Comparison of ENCODE assay signal across 8 mouse cellular contexts in genomic region chr11:70225798-70226601, GRCm38 (mm10). TPM values are rescaled to one million over a fixed set of nuclear protein-coding genes. Genes with fewer than 3 reads are reported as not detected.
DNase-seq lines count a peak whose midpoint lies in the region; ATAC-seq and TF ChIP-seq lines count a peak whose summit lies in the region.

No protein-coding gene starts in this region.

- peaks cover 68% of the 10 kb centered on the region for H3K27me3 ChIP-seq in forebrain, embryonic 13.5 days
- H3K27me3 ChIP-seq in kidney, embryonic 16.5 days (ENCODE audit: insufficient read depth, low read length): peaks cover 55% of the 10 kb centered on the region
- H3K27me3 ChIP-seq in neural tube, embryonic 15.5 days (replicated peaks): peaks cover 66% of the 10 kb centered on the region

- DNase-seq in lung, adult 2 months: no peak
- DNase-seq in lung, postnatal 36 days: no peak
- no peak for DNase-seq in natural killer cell, adult 2 months (ENCODE audit: low spot score in 2 of 2)
- DNase-seq in thymus, postnatal 10 days (ENCODE audit: low spot score in 2 of 2): no peak
- DNase-seq in thymus, postnatal 0 days (ENCODE audit: low spot score): no peak

- H3K4me3 ChIP-seq in lung, adult 2 months (replicated peaks; ENCODE audit: extremely low read depth, low read depth, low read length): peak overlapping the region; percentile 3
- H3K4me3 ChIP-seq in forebrain, embryonic 13.5 days: peak overlapping the region; percentile 26
- peak overlapping the region; percentile 48 for H3K4me3 ChIP-seq in kidney, embryonic 16.5 days (ENCODE audit: low read length)
- peak overlapping the region; percentile 33 for H3K4me3 ChIP-seq in neural tube, embryonic 15.5 days (replicated peaks)

- H3K4me1 ChIP-seq in lung, adult 2 months (ENCODE audit: control insufficient read depth, insufficient read depth, low read length): peaks cover 8% of the 10 kb centered on the region
- H3K4me1 ChIP-seq in forebrain, embryonic 13.5 days: peaks cover 55% of the 10 kb centered on the region
- peaks cover 25% of the 10 kb centered on the region for H3K4me1 ChIP-seq in kidney, embryonic 16.5 days (ENCODE audit: insufficient read depth, low read length)
- H3K4me1 ChIP-seq in neural tube, embryonic 15.5 days: peaks cover 47% of the 10 kb centered on the region

- no peak for TF ChIP-seq POLR2A in lung, adult 2 months (IDR thresholded peaks at IDR 0.05; ENCODE audit: borderline replicate concordance, extremely low read depth, low read depth, low read length)

- WGBS in lung, adult 2 months: 38% methylated on average over 27 of the region's 27 CpGs
- 16% methylated on average over 27 of the region's 27 CpGs for WGBS in forebrain, embryonic 13.5 days
- 17% methylated on average over 27 of the region's 27 CpGs for WGBS in kidney, embryonic 16.5 days
- 19% methylated on average over 27 of the region's 27 CpGs for WGBS in neural tube, embryonic 15.5 days

- H3K9ac ChIP-seq in forebrain, embryonic 13.5 days: peak overlapping the region; percentile 43
- H3K9ac ChIP-seq in kidney, embryonic 16.5 days (replicated peaks; ENCODE audit: low read length): peak overlapping the region; percentile 69
- peak overlapping the region; percentile 36; the same call in 1 of the 2 replicates for H3K9ac ChIP-seq in neural tube, embryonic 15.5 days (replicated peaks)

- peak overlapping the region; percentile 54 for H3K4me2 ChIP-seq in forebrain, embryonic 13.5 days
- peak overlapping the region; percentile 56 for H3K4me2 ChIP-seq in kidney, embryonic 16.5 days (replicated peaks; ENCODE audit: low read depth, low read length)
- H3K4me2 ChIP-seq in neural tube, embryonic 15.5 days: peak overlapping the region; percentile 63

- TF ChIP-seq CTCF in lung, adult 2 months (IDR thresholded peaks at IDR 0.05; ENCODE audit: insufficient read depth, low read length): no peak

- no peak overlapping the region for H3K27ac ChIP-seq in forebrain, embryonic 13.5 days
- H3K27ac ChIP-seq in kidney, embryonic 16.5 days (ENCODE audit: low read length): peak overlapping the region; percentile 23
- peak overlapping the region; percentile 13; the same call in 1 of the 2 replicates for H3K27ac ChIP-seq in neural tube, embryonic 15.5 days (replicated peaks)

- H3K36me3 ChIP-seq in forebrain, embryonic 13.5 days (ENCODE audit: poor library complexity, severe bottlenecking): no peaks in the 10 kb centered on the region
- H3K36me3 ChIP-seq in kidney, embryonic 16.5 days (ENCODE audit: insufficient read depth, low read length): no peaks in the 10 kb centered on the region
- H3K36me3 ChIP-seq in neural tube, embryonic 15.5 days: no peaks in the 10 kb centered on the region

- no peaks in the 10 kb centered on the region for H3K9me3 ChIP-seq in forebrain, embryonic 13.5 days (replicated peaks)
- no peaks in the 10 kb centered on the region for H3K9me3 ChIP-seq in kidney, embryonic 16.5 days (ENCODE audit: low read length)
- H3K9me3 ChIP-seq in neural tube, embryonic 15.5 days (replicated peaks): no peaks in the 10 kb centered on the region

- ATAC-seq in forebrain, embryonic 13.5 days: no peak
- no peak for ATAC-seq in kidney, embryonic 16.5 days (ENCODE audit: low FRiP score, low TSS enrichment)
- peak; percentile 19; the same call in 1 of the 2 replicates for ATAC-seq in neural tube, embryonic 15.5 days (ENCODE audit: low FRiP score)

RNA-seq across cellular contexts. Expression of gene Bcl6b, which starts 3.6 kb away (rescaled TPM):
- polyA plus RNA-seq in lung, adult 2 months (2012; rRNA removed): 21.9 and 25.6 TPM in 2 replicates
- polyA plus RNA-seq in forebrain, embryonic 13.5 days (2015; fragmentation: Nextera tagmentation; extraction: Ambion mirVana): 4.3 and 4.7 TPM in 2 replicates
- 27.4 and 31.3 TPM in 2 replicates for polyA plus RNA-seq in kidney, embryonic 16.5 days (2015; fragmentation: Nextera tagmentation; extraction: Ambion mirVana)
- 5.2 and 6.6 TPM in 2 replicates for polyA plus RNA-seq in neural tube, embryonic 15.5 days (2015; fragmentation: Nextera tagmentation; extraction: Ambion mirVana)
- 1.9 and 2.2 TPM in 2 replicates for polyA plus RNA-seq in thymus, postnatal 0 days (2015; fragmentation: Nextera tagmentation; extraction: Ambion mirVana)

RNA-seq across cellular contexts. Expression of gene Slc16a13, which starts 5.1 kb away (rescaled TPM):
- polyA plus RNA-seq in lung, adult 2 months (2012; rRNA removed): 9.2 and 11.3 TPM in 2 replicates
- polyA plus RNA-seq in forebrain, embryonic 13.5 days (2015; fragmentation: Nextera tagmentation; extraction: Ambion mirVana): 13.4 and 14.8 TPM in 2 replicates
- polyA plus RNA-seq in kidney, embryonic 16.5 days (2015; fragmentation: Nextera tagmentation; extraction: Ambion mirVana): 18.6 and 19.3 TPM in 2 replicates
- 12.4 and 14.3 TPM in 2 replicates for polyA plus RNA-seq in neural tube, embryonic 15.5 days (2015; fragmentation: Nextera tagmentation; extraction: Ambion mirVana)
- polyA plus RNA-seq in thymus, postnatal 0 days (2015; fragmentation: Nextera tagmentation; extraction: Ambion mirVana): 2.3 and 2.4 TPM in 2 replicates

RNA-seq across cellular contexts. Expression of gene 0610010K14Rik, which starts 11.7 kb away (rescaled TPM):
- 79.0 and 80.9 TPM in 2 replicates for polyA plus RNA-seq in lung, adult 2 months (2012; rRNA removed)
- polyA plus RNA-seq in forebrain, embryonic 13.5 days (2015; fragmentation: Nextera tagmentation; extraction: Ambion mirVana): 226 and 229 TPM in 2 replicates
- 170 and 173 TPM in 2 replicates for polyA plus RNA-seq in kidney, embryonic 16.5 days (2015; fragmentation: Nextera tagmentation; extraction: Ambion mirVana)
- polyA plus RNA-seq in neural tube, embryonic 15.5 days (2015; fragmentation: Nextera tagmentation; extraction: Ambion mirVana): 153 and 167 TPM in 2 replicates
- 174 and 191 TPM in 2 replicates for polyA plus RNA-seq in thymus, postnatal 0 days (2015; fragmentation: Nextera tagmentation; extraction: Ambion mirVana)

RNA-seq across cellular contexts. Expression of gene Slc16a11, which starts 13.4 kb away (rescaled TPM):
- polyA plus RNA-seq in lung, adult 2 months (2012; rRNA removed): 211 and 239 TPM in 2 replicates
- polyA plus RNA-seq in forebrain, embryonic 13.5 days (2015; fragmentation: Nextera tagmentation; extraction: Ambion mirVana): 1.8 and 2.2 TPM in 2 replicates
- 5.2 and 5.5 TPM in 2 replicates for polyA plus RNA-seq in kidney, embryonic 16.5 days (2015; fragmentation: Nextera tagmentation; extraction: Ambion mirVana)
- 6.3 and 7.3 TPM in 2 replicates for polyA plus RNA-seq in neural tube, embryonic 15.5 days (2015; fragmentation: Nextera tagmentation; extraction: Ambion mirVana)
- polyA plus RNA-seq in thymus, postnatal 0 days (2015; fragmentation: Nextera tagmentation; extraction: Ambion mirVana): 1.2 and 1.9 TPM in 2 replicates

RNA-seq across cellular contexts. Expression of gene Gm21988, which starts 13.6 kb away (rescaled TPM):
- 6.6 and 7.2 TPM in 2 replicates for polyA plus RNA-seq in lung, adult 2 months (2012; rRNA removed)
- polyA plus RNA-seq in forebrain, embryonic 13.5 days (2015; fragmentation: Nextera tagmentation; extraction: Ambion mirVana): 10.7 and 12.1 TPM in 2 replicates
- 10.5 and 11.5 TPM in 2 replicates for polyA plus RNA-seq in kidney, embryonic 16.5 days (2015; fragmentation: Nextera tagmentation; extraction: Ambion mirVana)
- polyA plus RNA-seq in neural tube, embryonic 15.5 days (2015; fragmentation: Nextera tagmentation; extraction: Ambion mirVana): 13.1 and 16.0 TPM in 2 replicates
- polyA plus RNA-seq in thymus, postnatal 0 days (2015; fragmentation: Nextera tagmentation; extraction: Ambion mirVana): 13.0 and 13.9 TPM in 2 replicates
